Mouse (Mus musculus) CH12.LX (cell line): Measurements from ENCODE around the gene Hdac9.

Experiments used
- POLR2A ChIP-seq: IDR thresholded peaks from 2 replicates; pipeline ENCODE4 v1.6.1; 2011; ENCODE audit warnings: low read depth, mild to moderate bottlenecking, improper control_type of control experiment, low read length
- ZMIZ1 ChIP-seq: IDR thresholded peaks from 2 replicates; pipeline ENCODE4 v1.6.1; 2012; ENCODE audit warnings: low read depth, mild to moderate bottlenecking, inconsistent platforms, low read length, improper control_type of control experiment

GRCm38 (mm10) chr12:34076981-34077380 is 839.9 kb downstream of the Hdac9 start:
- TF ChIP-seq ZMIZ1: no peak
- no peak for TF ChIP-seq POLR2A
